Mouse (Mus musculus) B cell, adult 67 days (primary cell): Measurements from ENCODE around the gene Kcnj5. TPM values are rescaled to one million over a fixed set of nuclear protein-coding genes. Genes with fewer than 3 reads are reported as not detected.

ENCODE experiments used
- total RNA-seq, 2 experiments: library from RNA; stranded (reverse); gene quantifications; 4 replicates each; pipeline ENCODE4 v1.2.4; 2023

Kcnj5 gene
- not detected for total RNA-seq

GRCm38 (mm10) chr9:32344051-32344450 lies at the start of gene Kcnj5:
Kcnj5 (minus strand) TSS chr9:32344350.

GRCm38 (mm10) chr9:32372202-32372601 lies 28.1 kb upstream of the Kcnj5 start, which contains the start of gene Kcnj1:
Kcnj1 (plus strand) TSS chr9:32372493.

Other genes starting within 250 kb of the Kcnj5 start
- under 1 TPM; 0.50 to 0.84 TPM for gene Arhgap32, start 228.2 kb downstream of the Kcnj5 start, total RNA-seq
- 1 to 10 TPM; 2.2 to 3.1 TPM for gene Kcnj1, start 28.1 kb upstream of the Kcnj5 start, total RNA-seq
- 100 to 1,000 TPM; 210 to 242 TPM for gene Fli1, start 198.5 kb upstream of the Kcnj5 start, total RNA-seq